Mouse (Mus musculus) Patski (cell line): ENCODE data around the gene Mapk12. TPM values are rescaled to one million over a fixed set of nuclear protein-coding genes. Genes with fewer than 3 reads are reported as not detected.

Source experiments
- ATAC-seq: fragments of 100-300 bp; one replicate; pipeline ENCODE4 v1.8.0; 2021
- CTCF ChIA-PET: fragments of 350-600 bp; sonication (Branson Sonifier 250); formaldehyde crosslinking; loops from one replicate; lab custom pipeline; 2022; ENCODE audit warnings: inconsistent platforms; lab: Charles Lee
- POLR2A ChIA-PET: fragments of 350-600 bp; sonication (Branson Sonifier 250); formaldehyde crosslinking; loops from one replicate; lab custom pipeline; 2022; ENCODE audit warnings: antibody characterized with exemption, inconsistent platforms; lab: Charles Lee
- DNase-seq: peaks from one replicate; pipeline ENCODE4 v3.0.0-alpha.2; 2011; ENCODE audit warnings: low read depth, low spot score
- H3K27me3 ChIP-seq: fragments of 371-371 bp; one replicate; pipeline ENCODE4 v1.5.1; 2021
- CTCF ChIP-seq: fragments of 100-300 bp; IDR thresholded peaks from one replicate; pipeline ENCODE4 v1.5.1; 2021
- in situ Hi-C: fragments of 300-500 bp; cut with MboI; formaldehyde crosslinking; loops from 3 replicates; pipeline ENCODE4 v1.11.1; 2018; ENCODE audit warnings: low pct_unique_long_range_greater_than_20kb, mixed read lengths
- polyA plus RNA-seq: library from polyadenylated mRNA; unstranded; gene quantifications from one replicate; pipeline ENCODE4 v1.2.3, GENCODE M21; 2021

The Mapk12 gene
- polyA plus RNA-seq, 1 experiment from 2014 or later, result 7.1 TPM

DNA sequence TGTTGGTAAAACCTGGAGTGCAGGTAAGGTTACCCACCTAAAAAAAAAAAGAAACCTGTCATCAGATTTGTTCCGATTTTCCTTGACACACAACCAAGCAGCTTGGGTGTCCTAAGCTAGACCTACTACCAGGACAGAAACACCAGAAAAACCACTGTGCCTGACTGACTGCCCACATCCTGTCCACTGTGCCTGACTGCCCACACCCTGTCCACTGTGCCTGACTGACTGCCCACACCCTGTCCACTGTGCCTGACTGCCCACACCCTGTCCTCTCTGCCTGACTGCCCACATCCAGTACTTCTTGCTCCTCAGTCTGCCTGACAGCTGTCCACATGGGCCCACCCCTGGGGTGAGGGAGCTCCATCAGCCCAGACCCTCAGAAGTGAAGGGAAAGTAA is 33.5 kb downstream of the Mapk12 start:
- ATAC-seq (no peak), DNase-seq (no peak)
- ChIA-PET POLR2A (interaction anchor here (1.2 kb wide), 1 partner anchor 9 kb away, joined by 3 read pairs; no protein-coding TSS in a partner anchor), CTCF (interaction anchor here (1.1 kb wide), 1 partner anchor 9 kb away, joined by 3 read pairs; no protein-coding TSS in a partner anchor)
- in situ Hi-C loops, result no loop called here
- H3K27me3 ChIP-seq, result no peaks in the 10 kb centered on the region
- no peak for TF ChIP-seq CTCF

DNA sequence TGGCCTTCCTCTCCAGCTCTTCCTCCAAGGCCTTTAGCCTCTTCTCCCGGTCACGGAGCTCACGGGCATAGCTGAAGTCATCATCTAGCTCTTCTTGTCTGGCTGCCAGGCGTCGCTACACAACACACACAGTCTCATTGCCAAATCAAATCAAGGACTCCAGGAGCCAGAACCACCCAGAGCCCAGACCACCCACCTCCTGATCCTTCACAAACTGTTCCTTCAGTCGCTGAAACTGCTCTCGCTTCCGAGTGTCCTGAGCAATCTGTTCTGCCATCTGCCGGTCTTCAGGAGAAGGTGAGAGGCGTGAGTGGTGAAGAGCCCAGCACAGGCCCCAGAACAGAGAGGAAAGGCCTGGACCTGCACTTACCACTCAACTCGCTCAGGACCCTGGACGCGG is 34.4 kb downstream of the Mapk12 start:
- in situ Hi-C loops, result no loop called here
- no peaks in the 10 kb centered on the region for H3K27me3 ChIP-seq
- no peak for DNase-seq
- POLR2A ChIA-PET, result interaction anchor here (1.2 kb wide), 1 partner anchor 8 kb away, joined by 3 read pairs; no protein-coding TSS in a partner anchor
- CTCF ChIA-PET, result interaction anchor here (1.1 kb wide), 1 partner anchor 105 kb away, joined by 3 read pairs; the partner anchor contains the start of gene Ppp6r2
- no peak for TF ChIP-seq CTCF
- no peak for ATAC-seq

DNA sequence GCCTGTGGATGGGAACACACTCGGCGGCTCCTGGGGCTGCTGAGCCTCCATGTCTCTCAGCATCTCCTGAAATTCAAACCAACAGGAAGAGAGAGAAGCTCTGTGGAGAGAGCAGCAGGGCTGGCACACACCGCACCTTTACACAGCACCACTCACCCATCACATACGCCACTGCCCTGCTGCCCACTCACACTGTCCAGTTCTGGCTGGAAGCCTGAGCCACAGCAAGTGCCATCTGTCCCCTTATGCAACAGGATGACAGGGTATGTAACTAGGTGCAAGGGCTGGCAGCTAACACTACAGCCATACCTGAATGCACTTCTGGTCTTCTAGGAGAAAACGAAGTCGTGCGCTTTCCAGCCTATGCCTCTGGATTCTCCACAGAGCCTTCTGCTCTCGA is 36.1 kb downstream of the Mapk12 start:
- DNase-seq (no peak), ATAC-seq (no peak)
- CTCF ChIA-PET, result no interaction called here
- no peak for TF ChIP-seq CTCF
- no peaks in the 10 kb centered on the region for H3K27me3 ChIP-seq
- POLR2A ChIA-PET, result no interaction called here
- in situ Hi-C loops, result no loop called here

- H3K27me3 ChIP-seq, result no peaks in the 10 kb centered on the region
- ATAC-seq (no peak), DNase-seq (no peak)
- TF ChIP-seq CTCF, result no peak
- CTCF ChIA-PET, result no interaction called here
- POLR2A ChIA-PET, result no interaction called here
- in situ Hi-C loops, result no loop called here
These were observed 36.6 kb downstream of the Mapk12 start for GRCm38 (mm10) chr15:89103921-89104320.

- in situ Hi-C loops, result no loop called here
- no peaks in the 10 kb centered on the region for H3K27me3 ChIP-seq
- no peak for ATAC-seq
- CTCF ChIA-PET, result no interaction called here
- TF ChIP-seq CTCF, result no peak
- no peak for DNase-seq
- POLR2A ChIA-PET, result interaction anchor here (1.2 kb wide), 1 partner anchor 12 kb away, joined by 5 read pairs; no protein-coding TSS in a partner anchor
These were observed 37.9 kb downstream of the Mapk12 start for GRCm38 (mm10) chr15:89102646-89103045.

DNA sequence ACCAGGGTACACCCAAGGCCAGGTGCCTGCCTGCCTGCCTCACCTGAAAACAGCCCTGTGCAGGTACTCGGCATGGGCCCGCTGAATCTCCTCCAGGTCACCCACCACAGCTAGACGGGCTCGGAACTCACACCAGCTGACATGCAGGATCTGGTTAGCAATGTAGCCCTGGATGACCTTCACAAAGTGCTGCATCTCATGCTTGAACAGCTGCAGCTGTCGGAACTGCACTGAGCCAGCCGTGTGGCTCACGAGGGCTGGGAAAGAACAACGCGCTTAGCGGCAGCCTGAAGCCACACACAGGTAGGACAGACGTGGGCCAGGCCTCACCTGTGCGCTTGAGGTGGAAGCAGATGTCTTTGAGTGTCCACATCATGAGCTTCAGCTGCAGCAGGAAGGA is 39.7 kb downstream of the Mapk12 start:
- no peak for DNase-seq
- no peak for TF ChIP-seq CTCF
- ATAC-seq, result no peak
- in situ Hi-C loops, result no loop called here
- H3K27me3 ChIP-seq, result no peaks in the 10 kb centered on the region
- ChIA-PET CTCF (interaction anchor here (1.5 kb wide), 1 partner anchor 27 kb away, joined by 7 read pairs; the partner anchor contains the start of gene Hdac10), POLR2A (interaction anchor here (0.6 to 1.0 kb wide), 4 partner anchors 21 to 389 kb away, joined by 3 to 8 read pairs (median 4); no protein-coding TSS in a partner anchor)

GRCm38 (mm10) chr15:89098616-89099015 is 41.9 kb downstream of the Mapk12 start:
- DNase-seq, result no peak
- ATAC-seq, result no peak
- no peaks in the 10 kb centered on the region for H3K27me3 ChIP-seq
- no peak for TF ChIP-seq CTCF
- ChIA-PET CTCF (interaction anchor here (0.8 to 1.0 kb wide), 2 partner anchors 9 to 25 kb away, joined by 3 read pairs; partner anchors contain the start of gene Tubgcp6), POLR2A (interaction anchor here (1.0 kb wide), 1 partner anchor 8 kb away, joined by 3 read pairs; no protein-coding TSS in a partner anchor)
- in situ Hi-C loops, result loop anchor here (10.0 kb wide), 1 partner anchor 274 kb away; no protein-coding TSS in a partner anchor

DNA sequence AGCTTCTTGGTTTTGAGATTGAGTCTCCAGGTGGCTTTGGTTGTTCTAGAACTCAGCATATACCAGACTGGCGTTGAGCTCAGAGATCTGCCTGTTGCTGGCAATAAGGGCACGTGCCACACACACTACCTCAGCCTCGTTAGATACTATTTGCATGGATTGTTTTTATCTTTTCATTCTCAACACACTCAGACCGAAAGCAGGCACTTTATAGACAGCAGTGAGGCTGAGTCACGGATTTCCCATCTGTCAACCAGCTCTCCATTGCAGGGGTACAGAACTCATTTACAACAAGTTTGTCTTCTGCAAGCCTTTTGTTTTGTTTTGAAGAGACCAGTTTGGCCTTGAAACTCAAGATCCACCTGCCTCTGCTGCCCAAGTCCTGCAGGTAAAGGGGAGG is 43.1 kb downstream of the Mapk12 start:
- no peak for TF ChIP-seq CTCF
- DNase-seq, result no peak
- CTCF ChIA-PET, result interaction anchor here (1.2 kb wide), 1 partner anchor 31 kb away, joined by 4 read pairs; the partner anchor contains the start of gene Hdac10
- in situ Hi-C loops, result loop anchor here (10.0 kb wide), 1 partner anchor 273 kb away; no protein-coding TSS in a partner anchor
- no peaks in the 10 kb centered on the region for H3K27me3 ChIP-seq
- ATAC-seq, result no peak
- POLR2A ChIA-PET, result no interaction called here

- DNase-seq (no peak), ATAC-seq (no peak)
- POLR2A ChIA-PET, result interaction anchor here (1.0 to 1.2 kb wide), 2 partner anchors 17 to 171 kb away, joined by 3 to 5 read pairs; partner anchors contain the start of gene Trabd
- TF ChIP-seq CTCF, result no peak
- CTCF ChIA-PET, result interaction anchor here (1.2 kb wide), 1 partner anchor 36 kb away, joined by 5 read pairs; the partner anchor contains the start of gene Hdac10
- in situ Hi-C loops, result loop anchor here (10.0 kb wide), 1 partner anchor 267 kb away; no protein-coding TSS in a partner anchor
- no peaks in the 10 kb centered on the region for H3K27me3 ChIP-seq
These were observed 48.3 kb downstream of the Mapk12 start for GRCm38 (mm10) chr15:89092181-89092580.

DNA sequence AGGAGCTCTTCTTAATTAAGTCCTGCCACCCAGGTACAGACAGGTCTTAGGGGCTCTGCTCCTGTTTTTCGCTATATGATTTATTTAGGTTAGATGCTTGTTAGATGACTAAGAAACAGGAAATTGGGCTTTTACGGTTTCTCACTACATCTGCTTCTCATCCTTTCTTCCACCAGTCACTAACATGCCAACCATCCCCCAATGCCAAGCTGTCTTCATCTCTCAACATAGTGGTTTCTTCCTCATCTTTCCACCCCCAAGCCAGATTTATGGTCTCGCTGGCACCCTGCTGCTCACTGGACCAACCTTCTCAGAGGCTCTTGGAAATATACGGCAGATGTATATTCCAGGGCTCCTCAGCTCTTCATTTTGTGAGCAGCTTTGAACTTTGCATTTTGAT is 49.8 kb downstream of the Mapk12 start:
- no peak for DNase-seq
- ATAC-seq, result no peak
- POLR2A ChIA-PET, result interaction anchor here (1.0 to 1.1 kb wide), 2 partner anchors 10 to 12 kb away, joined by 3 to 5 read pairs; no protein-coding TSS in a partner anchor
- CTCF ChIA-PET, result no interaction called here
- no peaks in the 10 kb centered on the region for H3K27me3 ChIP-seq
- TF ChIP-seq CTCF, result no peak
- in situ Hi-C loops, result loop anchor here (10.0 kb wide), 1 partner anchor 266 kb away; no protein-coding TSS in a partner anchor
